Mouse (Mus musculus) kidney, adult 2 months (tissue): ENCODE measurements around the gene Acvrl1.

Experiments
- CTCF ChIP-seq: fragments of 200-500 bp; conservative IDR thresholded peaks from 2 replicates; pipeline ENCODE4 v1.5.1; 2011; ENCODE audit warnings: low read depth, mild to moderate bottlenecking, control low read depth, low read length, moderate library complexity, mixed read lengths; ENCODE audit not compliant: insufficient read depth, insufficient read length
- POLR2A ChIP-seq: fragments of 200-500 bp; IDR thresholded peaks from one replicate; pipeline ENCODE4 v1.6.1; 2011; ENCODE audit warnings: low read depth, low read length, control low read depth

DNA sequence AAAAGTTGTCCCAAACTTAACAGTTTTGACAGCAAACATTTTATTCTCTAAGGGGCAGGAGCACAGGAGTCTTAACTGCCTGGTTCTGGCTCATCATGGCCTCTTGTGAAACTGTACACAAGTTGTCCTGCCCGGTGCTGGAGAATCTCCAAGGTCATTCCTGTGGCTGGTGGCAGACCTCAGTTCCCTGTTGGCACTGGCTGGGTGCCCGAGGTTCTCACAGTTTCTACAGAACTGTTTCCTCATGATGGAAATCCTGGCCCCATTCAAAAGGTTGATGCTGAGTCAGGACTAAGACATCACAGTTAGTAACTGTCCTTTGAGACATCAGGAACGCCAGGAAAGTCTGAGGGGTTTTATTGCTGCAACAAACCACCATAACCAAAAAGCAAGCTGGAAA, 41.4 kb upstream of the Acvrl1 start:
- TF ChIP-seq CTCF, result no peak
- no peak for TF ChIP-seq POLR2A
